Mouse (Mus musculus) cerebellum, postnatal 4 days (tissue): ENCODE measurements at regions not wholly inside any gene's neighbourhood (a gene's known extent, or its start where the extent isn't known, plus 50 kb on each side); places are given as distances from the start of the nearest gene placed in this dataset.
A peak's percentile ranks its signal among the peaks of the same experiment; 100 is the strongest.
"Not testable (repeated sequence)": the region's sequence is repeated elsewhere in the genome, so short reads cannot be mapped to it uniquely, and the experiment has no call there.

ENCODE experiments used
- DNase-seq, 2 experiments: peaks; one replicate each; pipeline ENCODE4 v3.0.0; 2022; ENCODE audit warnings: low spot score in 2 of 2, mixed read lengths in 1 of 2

- peak in 1 of 2 experiments; percentile 19 for DNase-seq
These were observed 153.8 kb downstream of the Cd109 start for GRCm38 (mm10) chr9:78769168-78769567.

- DNase-seq: no peak
These were observed 158.6 kb downstream of the Cd109 start for GRCm38 (mm10) chr9:78773936-78774335.

GRCm38 (mm10) chr9:78775462-78775861, 160.1 kb downstream of the Cd109 start:
- peak in 1 of 2 experiments; percentile 57 for DNase-seq

- DNase-seq: no peak
These were observed 165.2 kb downstream of the Cd109 start for GRCm38 (mm10) chr9:78780595-78780994.

GRCm38 (mm10) chr9:78782297-78782696, 167.0 kb downstream of the Cd109 start:
- no peak for DNase-seq

- no peak for DNase-seq
These were observed 167.5 kb downstream of the Cd109 start for GRCm38 (mm10) chr9:78782860-78783259.

GRCm38 (mm10) chr9:78787866-78788265, 172.5 kb downstream of the Cd109 start:
- DNase-seq: peak in 1 of 2 experiments; percentile 18

GRCm38 (mm10) chr9:78789703-78790102, 174.4 kb downstream of the Cd109 start:
- no peak for DNase-seq

GRCm38 (mm10) chr9:78790155-78790554, 174.8 kb downstream of the Cd109 start:
- DNase-seq: no peak

GRCm38 (mm10) chr9:78795801-78796200, 180.5 kb downstream of the Cd109 start:
- no peak for DNase-seq

- no peak for DNase-seq
These were observed 201.9 kb downstream of the Cd109 start for GRCm38 (mm10) chr9:78817221-78817620.

- not testable (repeated sequence) for DNase-seq
These were observed 206.3 kb downstream of the Cd109 start for GRCm38 (mm10) chr9:78821554-78822212.

GRCm38 (mm10) chr9:78844969-78845683, 229.8 kb downstream of the Cd109 start:
- DNase-seq: no peak

GRCm38 (mm10) chr9:78846110-78846509, 230.8 kb downstream of the Cd109 start:
- peak in 1 of 2 experiments; percentile 4 for DNase-seq

GRCm38 (mm10) chr9:78847890-78848563, 232.7 kb downstream of the Cd109 start:
- peak in 1 of 2 experiments; percentile 10 for DNase-seq

GRCm38 (mm10) chr9:78848564-78848893, 233.2 kb downstream of the Cd109 start:
- DNase-seq: not testable (repeated sequence)

GRCm38 (mm10) chr9:78856981-78857380, 241.6 kb downstream of the Cd109 start:
- DNase-seq: no peak

GRCm38 (mm10) chr9:78859956-78860355, 244.6 kb downstream of the Cd109 start:
- no peak for DNase-seq

GRCm38 (mm10) chr9:78872561-78872960, 257.2 kb downstream of the Cd109 start:
- peak in 1 of 2 experiments; percentile 46 for DNase-seq

GRCm38 (mm10) chr9:78879955-78880642, 264.8 kb downstream of the Cd109 start:
- DNase-seq: peak in 1 of 2 experiments; percentile 24

GRCm38 (mm10) chr9:78880643-78881306, 265.4 kb downstream of the Cd109 start:
- no peak for DNase-seq
